Mouse (Mus musculus): Measurements from ENCODE around the gene 2900026A02Rik. TPM values are rescaled to one million over a fixed set of nuclear protein-coding genes. Genes with fewer than 3 reads are reported as not detected.
"Not testable (repeated sequence)": the region's sequence is repeated elsewhere in the genome, so short reads cannot be mapped to it uniquely, and the experiment has no call there.

2900026A02Rik gene
- total RNA-seq, 2 experiments from 2014 or later: 2.1 TPM; not detected in 1

DNA sequence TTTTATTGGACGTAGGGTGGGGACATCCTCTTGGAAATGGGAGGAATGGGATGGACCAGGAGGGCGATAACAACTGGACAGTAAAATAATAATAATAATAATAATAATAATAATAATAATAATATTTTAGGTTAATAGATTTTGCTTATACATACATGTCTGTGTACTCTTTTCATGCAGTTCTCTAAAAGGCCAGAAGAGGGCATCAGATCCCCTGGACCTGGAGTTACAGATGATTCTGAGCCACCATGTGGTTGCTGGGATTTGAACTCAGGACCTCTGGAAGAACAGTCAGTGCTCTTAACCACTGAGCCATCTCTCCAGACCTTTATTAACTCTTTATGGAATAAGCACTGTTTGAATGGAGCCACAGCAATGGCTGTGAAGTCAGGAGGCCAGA lies 111.4 kb downstream of the 2900026A02Rik start:
- ATAC-seq (replicated peaks; ENCODE audit: low FRiP score, poor library complexity, severe bottlenecking): not testable (repeated sequence)

DNA sequence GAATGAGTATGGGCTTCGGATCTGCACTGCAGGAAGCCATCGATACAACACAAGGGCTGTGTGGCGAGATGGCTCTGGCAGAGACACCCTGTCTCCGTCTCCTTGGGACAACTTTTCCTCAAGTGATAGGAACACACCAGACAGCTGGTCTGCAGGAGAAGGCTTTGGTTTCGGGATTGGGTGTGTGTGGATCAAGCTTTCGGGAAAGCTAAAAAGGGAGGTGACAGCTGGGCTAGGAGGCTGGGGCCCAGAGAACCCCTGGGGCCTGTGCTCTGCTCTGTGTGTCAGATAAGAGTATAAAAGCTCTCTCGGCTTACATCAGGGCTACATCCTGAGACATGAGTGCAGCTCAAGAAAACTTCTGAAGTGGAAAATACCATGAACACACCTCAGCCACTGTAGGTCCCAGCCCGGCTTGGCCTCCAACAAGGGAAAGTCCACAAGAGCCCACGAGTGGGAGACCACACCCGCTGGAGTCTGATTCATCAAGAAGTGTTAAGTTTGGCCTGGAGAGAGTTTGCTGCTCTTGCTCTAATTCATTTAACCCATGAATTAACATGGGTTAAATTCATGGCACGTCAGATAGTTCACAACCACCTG lies 112.8 kb downstream of the 2900026A02Rik start:
- ATAC-seq (replicated peaks; ENCODE audit: low FRiP score, poor library complexity, severe bottlenecking): no peak

GRCm38 (mm10) chr5:113107709-113108108 lies 113.3 kb downstream of the 2900026A02Rik start:
- ATAC-seq (replicated peaks; ENCODE audit: low FRiP score, poor library complexity, severe bottlenecking): no peak

GRCm38 (mm10) chr5:113106594-113106993 lies 114.4 kb downstream of the 2900026A02Rik start:
- ATAC-seq (replicated peaks; ENCODE audit: low FRiP score, poor library complexity, severe bottlenecking): no peak

- ATAC-seq (replicated peaks; ENCODE audit: low FRiP score, poor library complexity, severe bottlenecking): no peak
These were observed 115.6 kb downstream of the 2900026A02Rik start for GRCm38 (mm10) chr5:113105481-113105880.

- ATAC-seq (replicated peaks; ENCODE audit: low FRiP score, poor library complexity, severe bottlenecking): no peak
These were observed 116.0 kb downstream of the 2900026A02Rik start for GRCm38 (mm10) chr5:113105035-113105434.

DNA sequence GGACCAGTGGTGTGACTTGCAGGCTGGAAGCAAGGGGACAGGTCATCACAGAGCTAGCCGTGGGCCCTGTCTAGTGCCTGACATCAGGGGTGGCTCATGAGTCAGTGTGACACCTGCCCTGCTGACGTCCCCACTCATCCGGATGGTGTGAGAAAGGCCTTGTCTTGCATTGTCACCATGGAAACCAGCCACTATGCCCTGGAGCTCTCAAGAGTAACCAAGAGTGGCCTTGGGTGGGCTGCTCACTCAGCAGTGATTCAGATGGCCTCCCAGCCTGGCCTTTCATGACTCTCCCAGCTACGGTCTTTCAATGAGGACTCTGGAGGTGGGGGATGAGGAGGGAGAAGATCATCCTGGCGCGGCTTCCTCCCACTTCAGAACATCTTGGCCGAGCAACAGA lies 118.6 kb downstream of the 2900026A02Rik start:
- ATAC-seq (replicated peaks; ENCODE audit: low FRiP score, poor library complexity, severe bottlenecking): no peak

GRCm38 (mm10) chr5:113101457-113101856 lies 119.6 kb downstream of the 2900026A02Rik start:
- no peak for ATAC-seq (replicated peaks; ENCODE audit: low FRiP score, poor library complexity, severe bottlenecking)

GRCm38 (mm10) chr5:113100422-113100821 lies 120.6 kb downstream of the 2900026A02Rik start:
- ATAC-seq (replicated peaks; ENCODE audit: low FRiP score, poor library complexity, severe bottlenecking): no peak

DNA sequence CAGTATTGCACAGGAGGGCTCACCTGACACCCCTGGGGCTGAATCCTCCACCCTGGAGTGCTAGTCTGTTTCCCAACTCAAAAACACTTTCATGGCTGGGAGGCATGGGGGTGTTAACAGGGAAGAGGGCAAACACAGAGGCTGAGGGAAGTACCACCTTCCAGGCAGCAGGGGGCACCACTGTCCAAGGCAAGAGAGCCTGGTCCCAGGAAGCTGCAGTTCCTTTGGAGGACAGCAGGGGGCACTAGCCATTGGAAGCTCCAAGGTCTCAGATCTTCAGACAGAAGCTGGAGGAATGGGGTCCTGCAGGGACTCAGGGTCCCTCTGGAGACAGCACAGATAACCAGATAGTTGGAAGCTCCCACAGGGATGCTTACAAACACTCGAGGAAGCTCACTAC lies 121.5 kb downstream of the 2900026A02Rik start:
- peak; percentile 64 for ATAC-seq (replicated peaks; ENCODE audit: low FRiP score, poor library complexity, severe bottlenecking)

- no peak for ATAC-seq (replicated peaks; ENCODE audit: low FRiP score, poor library complexity, severe bottlenecking)
These were observed 123.5 kb downstream of the 2900026A02Rik start for GRCm38 (mm10) chr5:113097551-113097950.

GRCm38 (mm10) chr5:113095456-113095855 lies 125.6 kb downstream of the 2900026A02Rik start:
- no peak for ATAC-seq (replicated peaks; ENCODE audit: low FRiP score, poor library complexity, severe bottlenecking)

- no peak for ATAC-seq (replicated peaks; ENCODE audit: low FRiP score, poor library complexity, severe bottlenecking)
These were observed 128.6 kb downstream of the 2900026A02Rik start for GRCm38 (mm10) chr5:113092406-113092805.

- ATAC-seq (replicated peaks; ENCODE audit: low FRiP score, poor library complexity, severe bottlenecking): 0 out of 2 replicates have a peak, but pooled peaks have one; percentile 44
These were observed 129.9 kb downstream of the 2900026A02Rik start for GRCm38 (mm10) chr5:113091162-113091561.

- no peak for ATAC-seq (replicated peaks; ENCODE audit: low FRiP score, poor library complexity, severe bottlenecking)
These were observed 130.3 kb downstream of the 2900026A02Rik start for GRCm38 (mm10) chr5:113090750-113091149.

DNA sequence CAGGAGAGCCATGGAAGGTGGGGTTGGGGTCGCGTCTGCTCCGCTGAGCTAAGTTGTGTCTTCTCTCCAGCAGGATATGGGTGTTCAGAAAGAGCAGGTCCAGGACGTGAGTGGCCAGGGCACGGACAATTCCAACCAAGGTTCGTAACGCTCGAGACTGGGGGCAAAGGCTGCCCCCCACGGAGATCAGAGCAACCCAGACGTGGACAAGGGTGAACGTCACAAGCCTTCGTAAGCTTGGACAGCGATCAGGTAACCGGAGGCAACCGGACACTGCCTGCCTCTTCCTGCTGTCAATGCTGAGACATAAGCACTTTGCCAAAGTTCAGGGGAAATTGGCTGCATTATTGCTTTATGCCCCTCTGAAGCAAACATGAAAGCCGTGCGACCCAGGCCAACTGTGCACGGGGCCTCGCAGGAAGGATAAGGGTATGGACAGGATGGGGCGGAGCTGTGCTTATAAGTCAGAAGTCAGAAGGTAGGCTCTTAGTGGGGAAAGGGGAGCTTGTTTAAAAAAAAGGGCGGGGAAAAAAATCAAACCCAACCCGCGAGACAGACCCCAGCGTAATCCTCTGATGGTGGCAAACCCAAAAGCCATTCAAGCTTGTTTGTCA lies 130.9 kb downstream of the 2900026A02Rik start:
- no peak for ATAC-seq (replicated peaks; ENCODE audit: low FRiP score, poor library complexity, severe bottlenecking)

- ATAC-seq (replicated peaks; ENCODE audit: low FRiP score, poor library complexity, severe bottlenecking): no peak
These were observed 133.6 kb downstream of the 2900026A02Rik start for GRCm38 (mm10) chr5:113087465-113087864.

- ATAC-seq (replicated peaks; ENCODE audit: low FRiP score, poor library complexity, severe bottlenecking): no peak
These were observed 134.0 kb downstream of the 2900026A02Rik start for GRCm38 (mm10) chr5:113086990-113087389.

DNA sequence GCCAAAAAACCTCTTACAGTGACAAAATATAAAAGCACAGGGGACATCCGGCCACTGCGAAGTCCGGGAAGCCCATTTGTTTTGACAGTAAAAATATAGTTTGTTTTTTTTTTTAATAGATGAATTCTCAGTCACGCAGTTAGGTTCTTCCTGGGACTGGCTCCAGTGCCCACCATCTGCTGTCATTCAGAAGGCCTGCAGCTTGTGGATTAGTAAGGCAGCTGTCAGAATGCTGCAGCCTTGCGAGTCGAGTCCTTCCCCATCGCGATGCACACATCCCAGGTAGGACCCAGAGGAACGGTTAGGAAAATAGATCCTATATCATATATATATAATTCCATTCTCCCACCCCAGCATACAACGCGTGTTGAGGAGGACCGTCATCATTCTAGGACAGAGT lies 134.6 kb downstream of the 2900026A02Rik start:
- no peak for ATAC-seq (replicated peaks; ENCODE audit: low FRiP score, poor library complexity, severe bottlenecking)

- ATAC-seq (replicated peaks; ENCODE audit: low FRiP score, poor library complexity, severe bottlenecking): no peak
These were observed 135.1 kb downstream of the 2900026A02Rik start for GRCm38 (mm10) chr5:113085931-113086330.

DNA sequence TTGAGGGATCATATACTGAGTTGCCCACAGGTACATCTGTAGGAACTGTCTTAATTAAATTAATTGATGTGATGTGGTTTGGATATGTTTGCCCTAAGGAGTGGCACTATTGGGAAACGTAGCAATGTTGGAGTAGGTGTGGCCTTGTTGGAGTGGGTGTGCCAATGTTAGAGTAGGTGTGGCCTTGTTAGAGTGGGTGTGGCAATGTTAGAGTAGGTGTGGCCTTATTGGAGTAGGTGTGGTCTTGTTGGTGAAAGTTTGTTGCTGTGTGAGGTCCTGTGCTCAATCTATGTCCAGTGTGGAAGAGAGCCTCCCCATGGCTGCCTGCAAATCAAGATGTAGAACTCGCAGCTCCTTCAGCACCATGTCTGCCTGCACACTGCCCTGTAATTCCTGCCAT lies 136.7 kb downstream of the 2900026A02Rik start:
- ATAC-seq (replicated peaks; ENCODE audit: low FRiP score, poor library complexity, severe bottlenecking): no peak
